Mouse (Mus musculus) thymus, postnatal 25 days (tissue): ENCODE data around the gene Ugt1a10.
"Not testable (repeated sequence)": the region's sequence is repeated elsewhere in the genome, so short reads cannot be mapped to it uniquely, and the experiment has no call there.

Source experiments
- DNase-seq: peaks from one replicate; pipeline ENCODE4 v3.0.0; 2022

The Ugt1a10 gene

GRCm38 (mm10) chr1:88055088-88055487 lies at the start of gene Ugt1a10:
Gene Ugt1a10, plus strand, starts transcription at chr1:88055388.
- DNase-seq = no peak

- no peak for DNase-seq
Measured at GRCm38 (mm10) chr1:88007692-88008210, 47.4 kb upstream of the Ugt1a10 start.

GRCm38 (mm10) chr1:88008211-88008697 lies 46.9 kb upstream of the Ugt1a10 start, which contains the start of gene Usp40:
Gene Usp40, minus strand, starts transcription at chr1:88008551.
- peak; percentile 81 for DNase-seq

GRCm38 (mm10) chr1:88008735-88009134 lies 46.5 kb upstream of the Ugt1a10 start:
- DNase-seq = no peak

- DNase-seq = no peak
Measured at GRCm38 (mm10) chr1:88009521-88009920, 45.7 kb upstream of the Ugt1a10 start.

GRCm38 (mm10) chr1:88013726-88014125 lies 41.5 kb upstream of the Ugt1a10 start:
- DNase-seq = no peak

- no peak for DNase-seq
Measured at GRCm38 (mm10) chr1:88014194-88014593, 41.0 kb upstream of the Ugt1a10 start.

- DNase-seq = no peak
Measured at GRCm38 (mm10) chr1:88014671-88015070, 40.5 kb upstream of the Ugt1a10 start.

GRCm38 (mm10) chr1:88015371-88015770 lies 39.8 kb upstream of the Ugt1a10 start:
- DNase-seq = no peak

- not testable (repeated sequence) for DNase-seq
Measured at GRCm38 (mm10) chr1:88025244-88025643, 29.9 kb upstream of the Ugt1a10 start.

- not testable (repeated sequence) for DNase-seq
Measured at GRCm38 (mm10) chr1:88043044-88043443, 12.1 kb upstream of the Ugt1a10 start.

- DNase-seq = not testable (repeated sequence)
Measured at GRCm38 (mm10) chr1:88044832-88045437, 10.3 kb upstream of the Ugt1a10 start.

- not testable (repeated sequence) for DNase-seq
Measured at GRCm38 (mm10) chr1:88047408-88047807, 7.8 kb upstream of the Ugt1a10 start.

GRCm38 (mm10) chr1:88066472-88067102 lies 11.4 kb downstream of the Ugt1a10 start:
- DNase-seq = not testable (repeated sequence)

- DNase-seq = no peak
Measured at GRCm38 (mm10) chr1:88070495-88070894, 15.3 kb downstream of the Ugt1a10 start, which contains the start of gene Ugt1a9. Gene Ugt1a9, plus strand, starts transcription at chr1:88070800.

- no peak for DNase-seq
Measured at GRCm38 (mm10) chr1:88070902-88071301, 15.7 kb downstream of the Ugt1a10 start.

- no peak for DNase-seq
Measured at GRCm38 (mm10) chr1:88074471-88074870, 19.3 kb downstream of the Ugt1a10 start.

- DNase-seq = no peak
Measured at GRCm38 (mm10) chr1:88077128-88077527, 21.9 kb downstream of the Ugt1a10 start.

- no peak for DNase-seq
Measured at GRCm38 (mm10) chr1:88081670-88082069, 26.5 kb downstream of the Ugt1a10 start.

GRCm38 (mm10) chr1:88086125-88086524 lies 30.9 kb downstream of the Ugt1a10 start:
- DNase-seq = no peak

- DNase-seq = no peak
Measured at GRCm38 (mm10) chr1:88087513-88087912, 32.3 kb downstream of the Ugt1a10 start, which contains the start of gene Ugt1a8. Gene Ugt1a8, plus strand, starts transcription at chr1:88087813.

- no peak for DNase-seq
Measured at GRCm38 (mm10) chr1:88092341-88092740, 37.2 kb downstream of the Ugt1a10 start.

GRCm38 (mm10) chr1:88094270-88094676 lies 39.1 kb downstream of the Ugt1a10 start:
- not testable (repeated sequence) for DNase-seq

GRCm38 (mm10) chr1:88094941-88095492 lies 39.8 kb downstream of the Ugt1a10 start, which contains the start of gene Ugt1a7c:
Gene Ugt1a7c, plus strand, starts transcription at chr1:88095062.
- peak; percentile 2 for DNase-seq
